Mouse (Mus musculus) intestine, embryonic 14.5 days (tissue): ENCODE measurements around the gene Foxm1. TPM values are rescaled to one million over a fixed set of nuclear protein-coding genes. Genes with fewer than 3 reads are reported as not detected.
A peak's percentile ranks its signal among the peaks of the same experiment; 100 is the strongest.

Experiments
- ATAC-seq: fragments of 200-750 bp; cut with Nextera tagmentation; replicated peaks from 2 replicates; pipeline ENCODE4 v1.8.0; 2017; ENCODE audit warnings: low read depth, moderate number of reproducible peaks, moderate TSS enrichment, moderate library complexity; ENCODE audit not compliant: low FRiP score, low TSS enrichment
- DNase-seq: peaks from one replicate; pipeline ENCODE4 v3.0.0-alpha.2; 2018; ENCODE audit warnings: low spot score
- H3K27ac ChIP-seq: fragments of 300-500 bp; sonication (generic); 2 replicates; pipeline ENCODE4 v1.5.1; 2014; ENCODE audit warnings: low read depth, mild to moderate bottlenecking, control low read depth
- H3K27me3 ChIP-seq: fragments of 300-500 bp; sonication (generic); replicated peaks from 2 replicates; pipeline ENCODE4 v1.6.1; 2014; ENCODE audit warnings: low read length, control low read depth; ENCODE audit not compliant: control insufficient read depth, insufficient read depth
- H3K36me3 ChIP-seq: fragments of 300-500 bp; sonication (generic); 2 replicates; pipeline ENCODE4 v1.6.1; 2014; ENCODE audit warnings: low read length, control low read depth; ENCODE audit not compliant: control insufficient read depth, insufficient read depth
- H3K4me1 ChIP-seq: fragments of 300-500 bp; sonication (generic); replicated peaks from 2 replicates; pipeline ENCODE4 v1.6.1; 2014; ENCODE audit warnings: low read length, control low read depth, mixed read lengths; ENCODE audit not compliant: control insufficient read depth, insufficient read depth
- H3K4me2 ChIP-seq: fragments of 300-500 bp; sonication (generic); 2 replicates; pipeline ENCODE4 v1.6.1; 2014; ENCODE audit warnings: low read length
- H3K4me3 ChIP-seq: fragments of 300-500 bp; sonication (generic); 2 replicates; pipeline ENCODE4 v1.5.1; 2014; ENCODE audit warnings: low read depth, low read length, control low read depth, mixed read lengths
- H3K9ac ChIP-seq: fragments of 300-500 bp; sonication (generic); 2 replicates; pipeline ENCODE4 v1.6.1; 2014; ENCODE audit warnings: mild to moderate bottlenecking, low read length
- H3K9me3 ChIP-seq: fragments of 300-500 bp; sonication (generic); 2 replicates; pipeline ENCODE4 v1.6.1; 2016; ENCODE audit warnings: low read length, control low read depth; ENCODE audit not compliant: control insufficient read depth
- WGBS: fragments of 180-500 bp; shearing (Covaris S2); extraction: QIAGEN DNeasy Blood & Tissue Kit; methylation state at CpG from one replicate; pipeline ENCODE4 v1.1.7; 2014; 5-methylcytosine and 5-hydroxymethylcytosine counted together
- polyA plus RNA-seq: library from polyadenylated mRNA; unstranded; fragments of >200 nt; fragmentation: Nextera tagmentation; extraction: Ambion mirVana; gene quantifications from 2 replicates; pipeline ENCODE4 v1.2.1, GENCODE M21; 2014

The Foxm1 gene
- polyA plus RNA-seq, 1 experiment from 2014 or later, result 37.2 TPM

DNA sequence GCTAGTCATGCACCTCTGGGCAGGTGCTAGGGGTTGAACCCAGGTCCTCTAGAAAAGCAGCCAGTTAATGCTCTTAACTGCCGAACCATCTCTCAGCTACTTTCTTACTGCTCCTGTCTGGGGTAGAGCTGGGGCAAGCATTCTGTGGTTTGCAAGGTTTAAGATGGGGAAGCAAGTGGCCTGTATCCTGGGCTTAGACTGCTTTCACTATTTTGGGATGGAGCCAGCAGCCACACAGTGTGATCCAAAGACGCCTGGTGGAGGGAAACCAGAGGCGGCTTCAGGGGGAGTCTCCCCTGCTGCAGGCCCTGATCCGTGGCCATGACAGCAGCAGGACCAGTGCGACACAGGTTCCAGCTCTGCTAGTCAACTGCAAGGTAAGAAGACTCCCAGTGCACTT lies 41.9 kb downstream of the Foxm1 start:
- no peak for DNase-seq
- H3K4me3 ChIP-seq, result no peak overlapping the region
- no peaks in the 10 kb centered on the region for H3K27me3 ChIP-seq
- H3K9ac ChIP-seq, result no peak overlapping the region
- peaks cover 7% of the 10 kb centered on the region; the same call in 1 of the 2 replicates for H3K4me1 ChIP-seq
- WGBS, result 51% methylated on average over 5 of the region's 5 CpGs
- H3K9me3 ChIP-seq, result no peaks in the 10 kb centered on the region
- H3K27ac ChIP-seq, result no peak overlapping the region
- H3K4me2 ChIP-seq, result no peak overlapping the region
- no peak for ATAC-seq
- H3K36me3 ChIP-seq, result peaks cover 34% of the 10 kb centered on the region

DNA sequence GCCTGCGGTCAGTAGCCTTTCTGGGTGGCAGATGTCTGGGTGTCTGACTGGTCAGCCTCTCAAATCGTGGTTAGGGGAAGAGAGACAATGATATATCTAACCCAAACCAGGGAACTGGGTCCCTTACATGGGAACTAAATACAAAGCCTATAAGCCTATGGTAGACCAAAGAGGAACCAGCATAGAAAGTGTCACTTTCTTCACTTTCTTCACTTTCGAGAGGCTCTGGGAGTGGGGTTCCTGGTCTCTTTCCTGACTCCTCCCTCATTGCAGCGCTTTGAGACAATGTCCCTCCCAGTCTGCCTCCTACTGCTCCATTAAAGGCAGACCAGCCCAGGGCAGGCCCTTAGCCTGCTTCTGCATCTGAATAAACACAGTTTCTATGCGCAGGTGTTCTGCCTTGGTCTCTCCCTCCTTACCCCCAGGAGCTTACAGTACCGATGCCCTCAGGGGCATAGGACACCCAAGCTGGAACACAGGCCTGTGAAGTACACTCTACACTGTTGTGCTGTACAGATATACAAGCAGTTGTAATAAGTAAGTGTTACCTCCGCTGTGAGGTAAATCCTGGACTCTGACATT lies 45.9 kb downstream of the Foxm1 start:
- no peak for ATAC-seq
- no peaks in the 10 kb centered on the region for H3K27me3 ChIP-seq
- H3K9me3 ChIP-seq, result no peaks in the 10 kb centered on the region
- H3K4me3 ChIP-seq, result no peak overlapping the region
- no peaks in the 10 kb centered on the region for H3K4me1 ChIP-seq
- WGBS, result 86% methylated on average over 7 of the region's 7 CpGs
- no peak overlapping the region for H3K4me2 ChIP-seq
- H3K36me3 ChIP-seq, result peaks cover 70% of the 10 kb centered on the region
- DNase-seq, result no peak
- no peak overlapping the region for H3K27ac ChIP-seq
- H3K9ac ChIP-seq, result no peak overlapping the region

DNA sequence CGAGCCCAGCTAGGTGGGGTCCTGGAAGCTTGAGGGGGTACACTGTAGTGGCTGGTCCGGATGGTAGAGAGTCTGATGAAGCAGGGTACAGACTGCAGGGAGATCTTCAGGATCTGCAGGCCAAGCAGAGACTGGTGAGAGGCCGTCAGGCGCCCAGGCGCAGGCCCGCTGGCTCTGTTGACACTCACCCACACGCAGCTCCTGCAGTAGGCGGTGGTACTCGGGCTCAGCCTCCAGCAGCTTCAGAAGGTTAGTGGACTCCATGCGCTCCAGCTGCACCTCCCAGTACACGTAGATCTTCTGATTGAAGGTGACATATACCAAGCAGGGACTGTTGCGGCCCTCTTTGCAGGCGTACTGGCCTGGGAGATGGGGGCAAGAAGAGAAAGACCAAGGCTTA lies 47.5 kb downstream of the Foxm1 start:
- no peaks in the 10 kb centered on the region for H3K9me3 ChIP-seq
- no peaks in the 10 kb centered on the region for H3K27me3 ChIP-seq
- no peak overlapping the region for H3K9ac ChIP-seq
- 93% methylated on average over 13 of the region's 13 CpGs for WGBS
- H3K36me3 ChIP-seq, result peaks cover 70% of the 10 kb centered on the region
- no peak overlapping the region for H3K4me2 ChIP-seq
- no peaks in the 10 kb centered on the region for H3K4me1 ChIP-seq
- H3K4me3 ChIP-seq, result no peak overlapping the region
- DNase-seq, result no peak
- no peak; the same call in 1 of the 2 replicates for ATAC-seq
- H3K27ac ChIP-seq, result no peak overlapping the region

DNA sequence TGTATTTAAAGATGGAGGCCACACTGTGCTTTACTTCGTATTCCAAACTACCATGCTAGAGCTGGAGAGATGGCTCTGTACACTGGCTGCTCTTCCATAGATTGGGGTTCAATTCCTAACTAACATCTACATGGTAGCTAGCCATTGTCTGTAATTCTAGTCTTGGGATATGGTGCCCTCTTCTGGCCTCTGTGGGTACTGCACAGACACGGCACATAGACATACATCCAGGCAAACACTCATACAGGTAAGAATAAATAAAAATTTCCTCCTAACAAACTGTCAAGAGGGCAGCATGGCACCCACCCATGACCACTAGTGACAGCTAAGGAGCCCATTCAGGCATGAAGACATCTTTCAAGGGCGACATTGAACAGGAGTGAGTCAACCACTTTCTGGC lies 48.3 kb downstream of the Foxm1 start:
- peaks cover 71% of the 10 kb centered on the region for H3K36me3 ChIP-seq
- H3K9me3 ChIP-seq, result no peaks in the 10 kb centered on the region
- no peak overlapping the region for H3K9ac ChIP-seq
- no peaks in the 10 kb centered on the region for H3K27me3 ChIP-seq
- ATAC-seq (peak; percentile 48; the same call in 1 of the 2 replicates), DNase-seq (peak; percentile 98)
- H3K4me1 ChIP-seq, result no peaks in the 10 kb centered on the region
- no peak overlapping the region for H3K4me2 ChIP-seq
- H3K27ac ChIP-seq, result no peak overlapping the region
- 12% methylated on average over 3 of the region's 3 CpGs for WGBS
- H3K4me3 ChIP-seq, result no peak overlapping the region

DNA sequence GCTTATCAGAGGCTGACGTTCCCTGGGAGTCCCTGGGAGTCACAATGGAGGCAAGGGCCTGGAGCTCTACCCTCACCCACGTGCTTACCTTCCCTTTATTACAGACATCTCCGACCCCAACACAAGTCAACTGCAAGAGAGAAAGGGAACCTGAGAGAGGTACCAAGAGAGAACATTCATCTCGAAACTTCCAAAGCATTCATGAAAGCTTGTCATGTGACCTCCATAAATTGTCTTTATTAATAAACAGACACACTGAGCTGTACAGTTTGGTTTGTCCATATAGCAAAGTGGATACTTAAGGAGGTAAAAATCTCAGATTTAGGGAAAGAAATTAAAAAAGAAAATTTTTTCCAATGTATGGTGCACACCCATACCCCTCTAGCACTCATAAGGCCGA lies 53.4 kb downstream of the Foxm1 start:
- Histone ChIP-seq H3K27me3 (no peaks in the 10 kb centered on the region), H3K4me3 (no peak overlapping the region), H3K9ac (no peak overlapping the region), H3K36me3 (peaks cover 32% of the 10 kb centered on the region), H3K4me1 (no peaks in the 10 kb centered on the region), H3K4me2 (no peak overlapping the region), H3K27ac (no peak overlapping the region), H3K9me3 (no peaks in the 10 kb centered on the region)
- ATAC-seq (no peak), DNase-seq (no peak)
- whole genome bisulfite sequencing, result 85% methylated on average over 5 of the region's 5 CpGs

DNA sequence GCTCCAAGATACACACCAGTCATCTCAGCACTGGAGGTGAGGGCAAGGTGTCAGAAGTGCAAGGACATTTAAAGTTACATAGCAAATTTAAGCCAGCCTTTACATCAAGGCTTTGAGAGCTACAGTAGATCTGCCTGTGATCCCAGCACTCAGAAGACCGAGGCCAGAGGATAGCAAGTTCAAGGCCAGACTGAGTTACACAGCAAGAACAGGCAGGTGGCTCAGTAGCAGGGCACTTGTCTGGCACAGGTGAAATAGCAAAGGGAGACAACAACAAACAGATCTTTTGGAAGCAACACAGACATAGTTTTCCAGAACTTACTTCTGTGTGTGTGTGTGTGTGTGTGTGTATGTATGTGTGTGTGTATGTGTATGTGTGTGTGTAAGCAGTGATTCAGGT lies 55.3 kb downstream of the Foxm1 start:
- 89% methylated on average over 1 of the region's 1 CpGs for WGBS
- Histone ChIP-seq H3K9me3 (no peaks in the 10 kb centered on the region), H3K36me3 (peaks cover 13% of the 10 kb centered on the region), H3K4me2 (no peak overlapping the region), H3K9ac (no peak overlapping the region), H3K27ac (no peak overlapping the region), H3K4me1 (no peaks in the 10 kb centered on the region), H3K4me3 (no peak overlapping the region), H3K27me3 (no peaks in the 10 kb centered on the region)
- DNase-seq (no peak), ATAC-seq (no peak)

DNA sequence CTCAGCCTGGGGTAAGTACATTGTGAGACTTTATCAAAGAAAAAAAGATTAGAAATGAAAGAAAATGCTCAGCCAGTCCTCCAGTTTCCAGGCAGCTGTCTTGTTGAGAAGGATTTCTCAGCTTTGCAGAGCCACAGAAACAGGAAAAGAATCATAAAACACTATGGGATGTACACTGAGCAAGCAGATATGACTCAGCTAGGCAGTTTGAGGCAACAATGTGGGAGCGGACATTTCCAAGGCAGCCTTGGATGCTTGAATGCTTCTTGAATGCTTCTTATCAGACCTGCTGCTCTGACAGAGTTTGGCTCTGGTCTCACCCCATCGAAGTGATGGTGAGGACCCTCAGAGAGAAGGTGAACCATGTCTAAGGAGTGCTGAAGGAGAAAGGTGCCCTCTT lies 58.3 kb downstream of the Foxm1 start:
- ATAC-seq, result no peak
- 74% methylated on average over 2 of the region's 2 CpGs for WGBS

DNA sequence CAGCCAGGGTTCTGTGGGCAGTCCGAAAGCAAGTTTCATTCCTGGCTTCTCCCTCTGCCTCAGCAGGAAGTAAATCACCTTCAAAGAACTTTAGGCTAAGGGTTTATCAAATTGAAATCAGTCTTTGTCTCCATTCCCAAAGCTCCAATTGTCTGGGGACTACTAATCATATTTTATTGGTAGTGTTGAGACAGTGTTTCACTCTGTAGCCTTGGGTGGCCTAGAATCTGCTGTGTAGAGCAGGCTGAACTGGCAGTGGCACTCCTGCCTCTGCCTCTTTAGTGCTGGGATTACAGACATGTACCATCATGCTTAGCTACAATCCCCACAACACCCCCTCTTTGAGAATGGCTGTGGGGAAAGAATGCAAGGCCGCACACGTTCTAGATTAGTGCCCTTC lies 58.7 kb downstream of the Foxm1 start:
- no peak for DNase-seq

More for the DNA sequence above, 58.3 kb downstream of the Foxm1 start:
- Histone ChIP-seq H3K4me2 (no peak overlapping the region), H3K36me3 (peaks cover 5% of the 10 kb centered on the region; the same call in 1 of the 2 replicates), H3K27ac (0 out of 2 replicates have a peak overlapping the region, but pooled peaks have one; percentile 22), H3K4me3 (no peak overlapping the region), H3K9ac (no peak overlapping the region), H3K9me3 (no peaks in the 10 kb centered on the region), H3K27me3 (no peaks in the 10 kb centered on the region), H3K4me1 (0 out of 2 replicates have a peak, but pooled peaks cover 3% of the 10 kb centered on the region)
- no peak for DNase-seq

More for the DNA sequence above, 58.7 kb downstream of the Foxm1 start:
- Histone ChIP-seq H3K4me1 (0 out of 2 replicates have a peak, but pooled peaks cover 3% of the 10 kb centered on the region), H3K4me3 (no peak overlapping the region), H3K27ac (no peak overlapping the region), H3K27me3 (no peaks in the 10 kb centered on the region), H3K36me3 (peaks cover 5% of the 10 kb centered on the region; the same call in 1 of the 2 replicates), H3K9ac (no peak overlapping the region), H3K9me3 (no peaks in the 10 kb centered on the region), H3K4me2 (no peak overlapping the region)
- ATAC-seq, result no peak
- 91% methylated on average over 3 of the region's 3 CpGs for WGBS
